Mouse (Mus musculus) hindbrain, embryonic 14.5 days (tissue): ENCODE data around the gene Samhd1. TPM values are rescaled to one million over a fixed set of nuclear protein-coding genes. Genes with fewer than 3 reads are reported as not detected.

Experiments
- ATAC-seq: fragments of 200-750 bp; cut with Nextera tagmentation; 2 replicates; pipeline ENCODE4 v1.8.0; 2017; ENCODE audit warnings: moderate number of reproducible peaks, mild to moderate bottlenecking, moderate TSS enrichment, moderate library complexity; ENCODE audit not compliant: low FRiP score
- DNase-seq: peaks from one replicate; pipeline ENCODE4 v3.0.0-alpha.2; 2015; ENCODE audit warnings: low spot score
- H3K27ac ChIP-seq: fragments of 300-500 bp; sonication (generic); 2 replicates; pipeline ENCODE4 v1.5.1; 2014; ENCODE audit warnings: mild to moderate bottlenecking, moderate library complexity
- H3K27me3 ChIP-seq: fragments of 300-500 bp; sonication (generic); 2 replicates; pipeline ENCODE4 v1.6.1; 2014; ENCODE audit warnings: mild to moderate bottlenecking, low read length, mixed read lengths; ENCODE audit not compliant: control insufficient read depth, insufficient read depth
- H3K36me3 ChIP-seq: fragments of 300-500 bp; sonication (generic); replicated peaks from 2 replicates; pipeline ENCODE4 v1.6.1; 2014; ENCODE audit not compliant: control insufficient read depth, insufficient read depth
- H3K4me1 ChIP-seq: fragments of 300-500 bp; sonication (generic); replicated peaks from 2 replicates; pipeline ENCODE4 v1.6.1; 2014; ENCODE audit warnings: antibody characterized with exemption, low read length, mixed read lengths; ENCODE audit not compliant: control insufficient read depth, insufficient read depth
- H3K4me2 ChIP-seq: fragments of 300-500 bp; sonication (generic); replicated peaks from 2 replicates; pipeline ENCODE4 v1.6.1; 2014; ENCODE audit warnings: mild to moderate bottlenecking, moderate library complexity
- H3K4me3 ChIP-seq: fragments of 300-500 bp; sonication (generic); replicated peaks from 2 replicates; pipeline ENCODE4 v1.5.1; 2014; ENCODE audit warnings: mild to moderate bottlenecking, low read length
- H3K9ac ChIP-seq: fragments of 300-500 bp; sonication (generic); 2 replicates; pipeline ENCODE4 v1.6.1; 2014
- H3K9me3 ChIP-seq: fragments of 300-500 bp; sonication (generic); 2 replicates; pipeline ENCODE4 v1.6.1; 2016; ENCODE audit warnings: low read length; ENCODE audit not compliant: control insufficient read depth
- WGBS: fragments of 180-500 bp; shearing (Covaris S2); extraction: QIAGEN DNeasy Blood & Tissue Kit; methylation state at CpG from one replicate; pipeline ENCODE4 v1.1.7; 2014; 5-methylcytosine and 5-hydroxymethylcytosine counted together
- polyA plus RNA-seq: library from polyadenylated mRNA; unstranded; fragments of >200 nt; fragmentation: Nextera tagmentation; extraction: Ambion mirVana; gene quantifications from 2 replicates; pipeline ENCODE4 v1.2.1, GENCODE M21; 2014

Samhd1 gene
- polyA plus RNA-seq, 1 experiment from 2014 or later: 12.2 TPM

GRCm38 (mm10) chr2:157049831-157050243 lies 85.2 kb downstream of the Samhd1 start:
- DNase-seq: peak; percentile 82
- Histone ChIP-seq H3K4me2 (peak overlapping the region; percentile 41), H3K36me3 (peaks cover 51% of the 10 kb centered on the region), H3K9ac (peak overlapping the region; percentile 51), H3K9me3 (no peaks in the 10 kb centered on the region), H3K4me3 (no peak overlapping the region; the same call in 1 of the 2 replicates), H3K27ac (peak overlapping the region; percentile 96), H3K27me3 (no peaks in the 10 kb centered on the region), H3K4me1 (peaks cover 35% of the 10 kb centered on the region)
- peak; percentile 88 for ATAC-seq
- WGBS: 9% methylated on average over 8 of the region's 8 CpGs

- no peak for DNase-seq
- H3K27ac ChIP-seq: peak overlapping the region; percentile 96
- ATAC-seq: peak; percentile 29; the same call in 1 of the 2 replicates
- 67% methylated on average over 13 of the region's 13 CpGs for WGBS
- no peaks in the 10 kb centered on the region for H3K27me3 ChIP-seq
- H3K4me3 ChIP-seq: no peak overlapping the region
- no peak overlapping the region; the same call in 1 of the 2 replicates for H3K4me2 ChIP-seq
- no peaks in the 10 kb centered on the region for H3K9me3 ChIP-seq
- H3K9ac ChIP-seq: no peak overlapping the region
- H3K36me3 ChIP-seq: peaks cover 53% of the 10 kb centered on the region
- peaks cover 35% of the 10 kb centered on the region for H3K4me1 ChIP-seq
Measured at GRCm38 (mm10) chr2:157048395-157049181, 86.5 kb downstream of the Samhd1 start.

Other genes with a start within 250 kb of the Samhd1 start
- 0.14 and 0.20 TPM in 2 replicates for gene Sla2, start 248.1 kb downstream of the Samhd1 start, polyA plus RNA-seq
- 133 and 147 TPM in 2 replicates for gene Ndrg3, start 143.2 kb downstream of the Samhd1 start, polyA plus RNA-seq
- 11.3 and 11.9 TPM in 2 replicates for gene Dsn1, start 128.1 kb downstream of the Samhd1 start, polyA plus RNA-seq
- gene Soga1, start 56.0 kb downstream of the Samhd1 start, polyA plus RNA-seq: 9.5 and 9.7 TPM in 2 replicates
- not detected in 2 replicates for gene Tldc2, start 48.2 kb downstream of the Samhd1 start, polyA plus RNA-seq
- gene Rbl1, start 69.3 kb upstream of the Samhd1 start, polyA plus RNA-seq: 5.7 and 6.2 TPM in 2 replicates
- 210 and 221 TPM in 2 replicates for gene Rpn2, start 143.8 kb upstream of the Samhd1 start, polyA plus RNA-seq
- gene Mroh8, start 144.3 kb upstream of the Samhd1 start, polyA plus RNA-seq: 0.09 and 0.41 TPM in 2 replicates
- 0.58 and 0.94 TPM in 2 replicates for gene Ghrh, start 212.2 kb upstream of the Samhd1 start, polyA plus RNA-seq
- gene Manbal, start 232.3 kb upstream of the Samhd1 start, polyA plus RNA-seq: 53.3 and 58.1 TPM in 2 replicates